Mouse (Mus musculus) bone marrow, adult 2 months (tissue): Measurements from ENCODE around the gene Pfkl. TPM values are rescaled to one million over a fixed set of nuclear protein-coding genes. Genes with fewer than 3 reads are reported as not detected.
"Not testable (repeated sequence)": the region's sequence is repeated elsewhere in the genome, so short reads cannot be mapped to it uniquely, and the experiment has no call there.

ENCODE experiments used
- H3K27ac ChIP-seq: fragments of 200-500 bp; 2 replicates; pipeline ENCODE4 v1.5.1; 2012; ENCODE audit warnings: low read depth, mild to moderate bottlenecking, control low read depth, inconsistent platforms, low read length; ENCODE audit not compliant: control insufficient read depth, poor library complexity, insufficient read depth
- H3K4me1 ChIP-seq: fragments of 200-500 bp; 2 replicates; pipeline ENCODE4 v1.6.1; 2011; ENCODE audit warnings: low read length; ENCODE audit not compliant: control insufficient read depth, insufficient read depth
- H3K4me3 ChIP-seq: fragments of 200-500 bp; replicated peaks from 2 replicates; pipeline ENCODE3; 2011; ENCODE audit warnings: mild to moderate bottlenecking, low read depth, low read length, control low read depth; ENCODE audit not compliant: control insufficient read depth
- CTCF ChIP-seq: fragments of 200-500 bp; IDR thresholded peaks from 2 replicates; pipeline ENCODE4 v1.5.1; 2011; ENCODE audit warnings: low read length, control low read depth; ENCODE audit not compliant: control insufficient read depth, insufficient read depth
- POLR2A ChIP-seq: fragments of 200-500 bp; IDR thresholded peaks from 2 replicates; pipeline ENCODE4 v1.6.1; 2011; ENCODE audit warnings: low read depth, mild to moderate bottlenecking, control low read depth, low read length, borderline replicate concordance; ENCODE audit not compliant: control insufficient read depth
- WGBS: fragments of 180-500 bp; shearing (Covaris S2); methylation state at CpG from one replicate; pipeline ENCODE4 v1.1.7; 2018; 5-methylcytosine and 5-hydroxymethylcytosine counted together
- polyA plus RNA-seq: library from polyadenylated mRNA; stranded (reverse); fragments of >200 nt; gene quantifications from 2 replicates; pipeline ENCODE4 v1.2.4, GENCODE M21; 2011; ENCODE audit warnings: low replicate concordance; ENCODE audit not compliant: missing spikeins, insufficient read depth, insufficient read length

The Pfkl gene
- polyA plus RNA-seq, 1 experiment: 13.3 TPM

GRCm38 (mm10) chr10:77971709-77972553 is 38.0 kb downstream of the Pfkl start:
- H3K27ac ChIP-seq: peak overlapping the region; percentile 42; the same call in 1 of the 2 replicates
- peak; percentile 50; the same call in 1 of the 2 replicates for TF ChIP-seq CTCF
- TF ChIP-seq POLR2A: no peak
- WGBS: 38% methylated on average over 17 of the region's 17 CpGs
- H3K4me1 ChIP-seq: peaks cover 6% of the 10 kb centered on the region
- no peak overlapping the region for H3K4me3 ChIP-seq

- TF ChIP-seq POLR2A (no peak), CTCF (no peak)
- whole genome bisulfite sequencing: 6% methylated on average over 10 of the region's 10 CpGs
- H3K27ac ChIP-seq: peak overlapping the region; percentile 42
- peaks cover 6% of the 10 kb centered on the region for H3K4me1 ChIP-seq
- no peak overlapping the region for H3K4me3 ChIP-seq
Measured at GRCm38 (mm10) chr10:77971191-77971590, 38.7 kb downstream of the Pfkl start.

- Histone ChIP-seq H3K4me3 (peak within 1 kb of the TSS; percentile 67), H3K27ac (peak within 1 kb of the TSS; percentile 84), H3K4me1 (peaks cover 6% of the 10 kb centered on the region)
- 6% methylated on average over 6 of the region's 6 CpGs for WGBS
- TF ChIP-seq CTCF (no peak), POLR2A (no peak)
Measured at GRCm38 (mm10) chr10:77970481-77970880, 39.4 kb downstream of the Pfkl start, which contains the start of gene Trpm2. TSS of gene Trpm2 (minus strand) at chr10:77970563.

DNA sequence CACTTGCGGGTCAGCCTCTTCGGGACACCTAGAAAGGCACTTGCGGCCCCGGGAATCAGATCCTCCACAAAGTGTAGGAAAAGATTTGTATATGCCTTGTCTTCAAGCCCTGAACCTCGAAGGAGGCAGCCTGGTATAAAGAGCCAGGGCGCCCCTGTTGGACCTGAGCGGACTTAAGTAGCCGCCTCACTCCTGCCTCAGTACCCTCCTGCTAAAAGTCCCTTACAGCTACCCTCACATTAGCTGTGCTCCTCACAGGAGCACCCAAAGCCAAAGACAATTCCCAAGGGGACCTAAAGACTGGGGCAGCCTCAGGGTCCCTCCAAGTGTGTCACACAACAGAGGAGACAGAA is 39.9 kb downstream of the Pfkl start:
- Histone ChIP-seq H3K27ac (peak overlapping the region; percentile 84), H3K4me1 (peaks cover 6% of the 10 kb centered on the region), H3K4me3 (peak overlapping the region; percentile 67)
- WGBS: 7% methylated on average over 8 of the region's 8 CpGs
- TF ChIP-seq CTCF (no peak), POLR2A (no peak)

DNA sequence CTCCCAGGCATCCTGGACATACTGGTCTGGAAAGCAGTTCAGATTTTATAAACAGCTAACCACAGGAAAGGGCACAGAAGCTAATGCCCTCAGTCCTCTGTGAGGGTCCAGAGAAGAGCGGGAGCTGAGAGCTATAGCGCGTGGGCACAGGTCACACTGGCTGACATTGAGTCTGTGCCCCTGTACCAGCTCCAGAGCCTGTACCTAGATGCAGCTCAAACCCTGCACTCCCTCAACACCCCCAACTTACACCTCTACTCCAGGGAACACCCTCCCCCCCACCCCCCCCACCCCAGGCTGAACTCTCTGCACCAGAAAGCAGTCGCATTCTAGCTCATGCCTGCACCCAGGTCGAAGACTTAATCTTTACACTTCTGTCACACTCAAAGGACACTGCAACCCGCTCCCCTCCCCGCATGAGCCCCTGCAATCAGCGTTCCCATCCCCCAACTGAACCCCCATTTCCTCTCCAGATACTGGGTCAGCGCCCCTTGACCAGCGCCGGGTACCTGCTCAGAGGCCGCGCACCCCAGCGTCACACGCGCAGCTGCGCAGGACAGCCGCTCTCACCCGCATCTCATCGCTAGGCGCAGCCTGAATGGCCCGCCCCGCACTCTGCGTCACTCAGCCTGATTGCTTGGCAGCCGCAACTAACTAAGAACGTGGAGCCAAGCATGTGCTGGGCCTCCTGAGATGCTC is 40.5 kb downstream of the Pfkl start:
- 10% methylated on average over 26 of the region's 26 CpGs for WGBS
- peak; percentile 46; the same call in 1 of the 2 replicates for TF ChIP-seq POLR2A
- no peak for TF ChIP-seq CTCF
- peak overlapping the region; percentile 67 for H3K4me3 ChIP-seq
- H3K4me1 ChIP-seq: peaks cover 8% of the 10 kb centered on the region
- H3K27ac ChIP-seq: peak overlapping the region; percentile 84

DNA sequence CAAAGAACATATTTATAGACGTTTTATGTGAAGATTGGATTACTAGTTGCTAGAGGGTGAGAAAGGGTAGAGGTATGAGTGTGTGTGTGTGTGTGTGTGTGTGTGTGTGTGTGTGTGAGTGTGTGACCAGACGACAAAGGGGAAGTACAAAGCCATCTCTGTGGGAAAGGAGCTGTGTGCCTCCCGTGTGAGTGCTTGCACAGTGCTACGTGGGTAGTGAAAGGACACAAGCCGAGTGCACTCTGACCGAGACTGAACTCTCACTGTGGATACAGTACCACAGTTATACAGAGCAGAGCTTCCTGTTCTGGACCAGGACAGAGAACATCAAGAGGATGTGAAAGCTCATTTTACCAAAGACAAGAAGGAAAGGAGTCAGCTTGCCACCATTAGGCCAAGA is 45.9 kb downstream of the Pfkl start:
- WGBS: 8% methylated on average over 6 of the region's 6 CpGs
- TF ChIP-seq POLR2A (no peak), CTCF (no peak)
- peaks cover 7% of the 10 kb centered on the region; the same call in 1 of the 2 replicates for H3K4me1 ChIP-seq
- H3K4me3 ChIP-seq: no peak overlapping the region
- peak overlapping the region; percentile 55; the same call in 1 of the 2 replicates for H3K27ac ChIP-seq

DNA sequence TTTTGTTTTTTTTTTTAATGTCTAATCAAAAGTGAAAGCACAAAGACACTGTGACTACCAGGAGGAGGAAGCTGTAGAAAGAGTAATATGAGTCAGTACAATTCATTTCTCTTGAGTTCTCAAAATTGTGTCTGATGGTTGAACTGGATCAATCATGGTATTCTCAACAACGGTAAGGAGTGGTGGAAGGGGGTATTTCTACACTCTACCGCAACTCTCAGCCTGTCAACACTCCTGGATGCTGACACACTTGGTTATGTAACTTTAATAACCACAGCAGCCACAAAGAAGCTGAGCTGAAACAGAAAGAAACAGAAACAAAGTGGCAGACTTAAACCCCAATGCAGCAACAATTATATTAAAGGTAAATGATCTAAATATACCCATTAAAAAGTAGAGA is 47.2 kb downstream of the Pfkl start:
- WGBS: 1% methylated on average over 2 of the region's 2 CpGs
- Histone ChIP-seq H3K27ac (peak overlapping the region; percentile 83), H3K4me1 (peaks cover 7% of the 10 kb centered on the region; the same call in 1 of the 2 replicates), H3K4me3 (peak overlapping the region; percentile 18)
- no peak for TF ChIP-seq CTCF
- TF ChIP-seq POLR2A: no peak

DNA sequence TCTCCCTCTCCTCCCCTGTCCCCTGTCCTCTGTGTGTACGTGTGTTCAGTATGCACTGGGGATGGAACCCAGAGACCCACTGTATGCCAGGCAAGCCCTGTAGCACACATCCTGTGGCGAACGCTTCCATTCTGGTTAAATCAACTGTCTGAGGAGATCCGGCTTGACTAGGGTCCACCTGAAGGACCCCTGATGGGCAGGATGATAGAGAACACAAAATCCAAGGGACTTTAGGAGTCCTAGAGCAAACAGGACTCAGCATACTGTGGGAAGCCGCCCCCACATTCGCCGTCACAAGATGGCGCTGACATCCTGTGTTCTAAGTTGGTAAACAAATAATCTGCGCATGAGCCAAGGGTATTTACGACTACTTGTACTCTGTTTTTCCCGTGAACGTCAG is 59.4 kb downstream of the Pfkl start:
- WGBS: 90% methylated on average over 8 of the region's 12 CpGs
- H3K4me1 ChIP-seq, H3K27ac ChIP-seq, H3K4me3 ChIP-seq: not testable (repeated sequence)
